Mouse (Mus musculus) heart, embryonic 15.5 days (tissue): ENCODE data around the gene Ltbp1. TPM values are rescaled to one million over a fixed set of nuclear protein-coding genes. Genes with fewer than 3 reads are reported as not detected.

Experiments
- ATAC-seq: fragments of 200-750 bp; cut with Nextera tagmentation; replicated peaks from 2 replicates; pipeline ENCODE4 v1.8.0; 2017; ENCODE audit warnings: low read depth, moderate TSS enrichment; ENCODE audit not compliant: insufficient number of reproducible peaks, insufficient read depth, low FRiP score
- H3K27ac ChIP-seq: fragments of 300-500 bp; sonication (generic); 2 replicates; pipeline ENCODE4 v1.5.1; 2015; ENCODE audit warnings: mild to moderate bottlenecking, inconsistent platforms
- H3K27me3 ChIP-seq: fragments of 300-500 bp; sonication (generic); 2 replicates; pipeline ENCODE4 v1.6.1; 2015; ENCODE audit warnings: inconsistent platforms
- H3K36me3 ChIP-seq: fragments of 300-500 bp; sonication (generic); 2 replicates; pipeline ENCODE4 v1.6.1; 2015; ENCODE audit warnings: mild to moderate bottlenecking, inconsistent platforms
- H3K4me1 ChIP-seq: fragments of 300-500 bp; sonication (generic); replicated peaks from 2 replicates; pipeline ENCODE4 v1.6.1; 2015; ENCODE audit warnings: inconsistent platforms
- H3K4me2 ChIP-seq: fragments of 300-500 bp; sonication (generic); 2 replicates; pipeline ENCODE4 v1.6.1; 2015; ENCODE audit warnings: inconsistent platforms, mild to moderate bottlenecking, moderate library complexity
- H3K4me3 ChIP-seq: fragments of 300-500 bp; sonication (generic); 2 replicates; pipeline ENCODE4 v1.5.1; 2015; ENCODE audit warnings: mild to moderate bottlenecking, inconsistent platforms
- H3K9ac ChIP-seq: fragments of 300-500 bp; sonication (generic); 2 replicates; pipeline ENCODE4 v1.6.1; 2015; ENCODE audit warnings: mild to moderate bottlenecking, inconsistent platforms
- H3K9me3 ChIP-seq: fragments of 300-500 bp; sonication (generic); replicated peaks from 2 replicates; pipeline ENCODE4 v1.6.1; 2016; ENCODE audit warnings: inconsistent platforms
- WGBS: fragments of 180-500 bp; shearing (Covaris S2); methylation state at CpG from one replicate; pipeline ENCODE4 v1.1.7; 2015; ENCODE audit warnings: mixed read lengths; 5-methylcytosine and 5-hydroxymethylcytosine counted together
- polyA plus RNA-seq: library from polyadenylated mRNA; unstranded; fragments of >200 nt; fragmentation: Nextera tagmentation; extraction: Ambion mirVana; gene quantifications from 2 replicates; pipeline ENCODE4 v1.2.1, GENCODE M21; 2015

The Ltbp1 gene
- polyA plus RNA-seq, 1 experiment from 2014 or later: 19.6 TPM

DNA sequence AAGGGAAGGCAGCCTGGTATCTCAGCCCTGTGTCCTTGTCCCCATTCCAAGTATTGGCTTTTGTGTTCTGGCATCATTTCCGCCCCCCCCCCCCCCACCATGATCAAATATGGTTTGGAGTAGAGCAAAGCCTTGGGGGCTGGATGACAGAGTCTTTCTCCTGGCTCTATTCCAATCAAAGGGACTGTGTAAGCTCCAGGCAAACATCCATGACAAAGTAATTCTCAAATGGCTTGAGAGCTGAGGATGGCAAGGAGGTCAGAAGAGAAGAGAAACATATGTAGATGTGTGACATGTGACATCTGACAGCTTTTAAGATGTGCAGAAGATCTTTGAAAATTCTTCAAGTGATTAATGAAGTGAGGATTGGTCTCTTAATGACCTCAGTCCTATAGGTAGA lies 22.5 kb upstream of the Ltbp1 start:
- Histone ChIP-seq H3K9me3 (no peaks in the 10 kb centered on the region), H3K36me3 (no peaks in the 10 kb centered on the region), H3K4me2 (no peak overlapping the region), H3K27me3 (no peaks in the 10 kb centered on the region), H3K9ac (no peak overlapping the region), H3K27ac (no peak overlapping the region), H3K4me1 (no peaks in the 10 kb centered on the region), H3K4me3 (no peak overlapping the region)
- WGBS: 63% methylated on average over 1 of the region's 1 CpGs
- ATAC-seq: no peak

DNA sequence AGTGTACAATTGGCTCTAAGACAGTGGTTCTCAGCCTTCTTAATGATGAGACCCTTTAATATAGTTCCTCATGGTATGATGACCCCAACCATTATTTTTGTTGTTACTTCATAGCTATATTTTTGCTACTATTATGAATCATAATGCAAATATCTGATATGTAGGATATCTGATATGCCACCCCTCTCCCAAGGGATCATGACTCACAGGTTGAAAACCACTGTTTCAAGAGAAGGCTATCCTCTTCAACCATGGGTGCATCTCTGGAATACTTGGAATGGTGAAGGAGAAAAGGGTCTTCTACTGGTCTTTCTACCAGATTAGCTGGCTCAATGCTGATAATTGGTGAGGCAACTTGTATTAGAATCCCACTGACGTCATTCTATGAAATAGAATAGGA lies 21.3 kb upstream of the Ltbp1 start:
- Histone ChIP-seq H3K4me2 (no peak overlapping the region), H3K4me1 (no peaks in the 10 kb centered on the region), H3K4me3 (no peak overlapping the region), H3K9ac (no peak overlapping the region), H3K27me3 (no peaks in the 10 kb centered on the region), H3K9me3 (no peaks in the 10 kb centered on the region), H3K27ac (no peak overlapping the region), H3K36me3 (no peaks in the 10 kb centered on the region)
- ATAC-seq: no peak
- 60% methylated on average over 1 of the region's 1 CpGs for WGBS

DNA sequence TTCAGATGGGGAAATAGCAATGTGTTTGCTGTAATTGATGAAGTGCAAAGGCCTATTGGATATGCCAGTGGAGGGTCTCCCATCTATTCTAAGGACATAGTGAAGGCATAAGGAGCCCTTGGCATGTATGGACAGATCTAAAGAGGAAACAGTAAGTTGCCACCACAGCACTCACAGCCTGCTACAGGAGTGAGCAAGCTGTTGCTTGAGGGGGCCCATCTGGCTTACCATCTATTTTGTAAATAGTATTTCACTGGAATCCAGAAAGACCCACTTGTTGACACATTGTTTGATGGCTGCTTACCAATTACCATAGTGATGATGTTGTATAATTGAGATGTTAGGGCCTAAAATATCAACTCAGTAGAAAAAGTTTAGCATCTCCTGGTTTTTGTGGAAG lies 20.7 kb upstream of the Ltbp1 start:
- Histone ChIP-seq H3K9me3 (no peaks in the 10 kb centered on the region), H3K4me2 (no peak overlapping the region), H3K36me3 (no peaks in the 10 kb centered on the region), H3K4me1 (no peaks in the 10 kb centered on the region), H3K27me3 (no peaks in the 10 kb centered on the region), H3K4me3 (no peak overlapping the region), H3K27ac (no peak overlapping the region), H3K9ac (no peak overlapping the region)
- no peak for ATAC-seq

DNA sequence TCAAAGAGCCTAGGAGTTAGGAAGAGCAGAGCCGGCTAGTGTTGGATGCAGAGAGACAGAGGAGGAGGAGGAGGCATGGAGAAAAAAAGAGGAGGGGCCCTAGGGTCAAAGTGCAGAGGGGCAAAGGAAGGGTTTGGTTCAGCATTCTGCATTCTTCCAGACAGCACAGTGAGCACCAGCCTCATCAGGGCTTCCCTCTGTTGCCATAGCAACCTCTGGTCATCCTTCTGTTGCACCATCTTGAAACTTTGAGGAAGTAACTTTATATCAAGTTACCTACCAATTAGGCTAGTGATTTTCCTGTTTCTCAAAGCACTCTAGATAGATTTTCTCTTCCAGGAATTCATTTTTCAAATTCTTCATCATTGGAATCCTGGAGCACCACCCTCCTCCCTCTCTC lies 18.3 kb upstream of the Ltbp1 start:
- no peak for ATAC-seq

DNA sequence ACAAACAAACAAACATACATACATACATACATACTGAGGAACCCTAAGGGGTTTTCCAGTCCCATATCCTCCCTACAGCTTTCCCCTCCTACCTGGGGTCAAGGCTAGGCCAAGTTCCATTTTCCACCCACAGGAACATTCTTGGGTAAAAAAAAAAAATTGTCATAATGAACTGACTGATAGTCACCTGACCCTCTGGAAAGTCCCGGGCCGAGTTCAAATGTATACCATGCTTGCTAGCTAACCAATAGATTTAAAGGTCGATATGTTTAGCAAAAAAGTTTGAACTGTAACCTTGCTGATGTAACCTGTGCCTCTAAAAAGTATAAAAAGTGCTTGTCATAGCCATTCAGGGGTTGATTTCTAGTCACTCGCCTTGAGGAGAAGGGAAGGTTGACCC lies 15.7 kb upstream of the Ltbp1 start:
- Histone ChIP-seq H3K9ac (no peak overlapping the region), H3K4me1 (peaks cover 11% of the 10 kb centered on the region), H3K36me3 (no peaks in the 10 kb centered on the region), H3K4me2 (no peak overlapping the region), H3K9me3 (no peaks in the 10 kb centered on the region; the same call in 1 of the 2 replicates), H3K27me3 (no peaks in the 10 kb centered on the region), H3K27ac (no peak overlapping the region), H3K4me3 (no peak overlapping the region)
- ATAC-seq: no peak
- 89% methylated on average over 4 of the region's 4 CpGs for WGBS

More for the DNA sequence above, 18.3 kb upstream of the Ltbp1 start:
- Histone ChIP-seq H3K9ac (no peak overlapping the region), H3K4me3 (no peak overlapping the region), H3K9me3 (no peaks in the 10 kb centered on the region; the same call in 1 of the 2 replicates), H3K27me3 (no peaks in the 10 kb centered on the region), H3K4me1 (no peaks in the 10 kb centered on the region), H3K27ac (no peak overlapping the region), H3K36me3 (no peaks in the 10 kb centered on the region), H3K4me2 (no peak overlapping the region)
- WGBS: 50% methylated on average over 1 of the region's 1 CpGs

DNA sequence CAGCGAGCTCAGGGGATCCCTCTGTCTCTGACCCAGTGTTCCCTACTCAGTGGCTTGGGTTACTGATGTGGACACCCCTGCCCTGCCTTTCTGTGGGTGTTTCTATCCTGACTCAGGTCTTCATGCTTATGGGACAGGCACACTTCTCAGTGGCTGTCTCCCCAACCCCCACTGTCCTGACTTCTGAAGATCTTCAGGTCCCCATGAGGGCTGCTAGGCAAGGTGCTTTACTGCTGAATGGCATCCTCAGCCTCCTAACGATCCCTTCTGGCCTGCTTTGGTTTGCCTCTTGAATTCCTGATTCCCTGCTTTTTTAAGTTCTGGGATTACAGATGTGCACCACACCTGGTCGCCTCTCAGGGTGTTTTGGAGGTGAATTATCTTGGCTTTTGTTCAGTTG lies 14.8 kb upstream of the Ltbp1 start:
- H3K4me1 ChIP-seq: peaks cover 20% of the 10 kb centered on the region
- H3K9ac ChIP-seq: no peak overlapping the region
- 87% methylated on average over 3 of the region's 3 CpGs for WGBS
- no peaks in the 10 kb centered on the region; the same call in 1 of the 2 replicates for H3K9me3 ChIP-seq
- no peak overlapping the region for H3K4me2 ChIP-seq
- H3K27ac ChIP-seq: no peak overlapping the region
- no peaks in the 10 kb centered on the region for H3K36me3 ChIP-seq
- H3K4me3 ChIP-seq: no peak overlapping the region
- H3K27me3 ChIP-seq: no peaks in the 10 kb centered on the region
- ATAC-seq: no peak

DNA sequence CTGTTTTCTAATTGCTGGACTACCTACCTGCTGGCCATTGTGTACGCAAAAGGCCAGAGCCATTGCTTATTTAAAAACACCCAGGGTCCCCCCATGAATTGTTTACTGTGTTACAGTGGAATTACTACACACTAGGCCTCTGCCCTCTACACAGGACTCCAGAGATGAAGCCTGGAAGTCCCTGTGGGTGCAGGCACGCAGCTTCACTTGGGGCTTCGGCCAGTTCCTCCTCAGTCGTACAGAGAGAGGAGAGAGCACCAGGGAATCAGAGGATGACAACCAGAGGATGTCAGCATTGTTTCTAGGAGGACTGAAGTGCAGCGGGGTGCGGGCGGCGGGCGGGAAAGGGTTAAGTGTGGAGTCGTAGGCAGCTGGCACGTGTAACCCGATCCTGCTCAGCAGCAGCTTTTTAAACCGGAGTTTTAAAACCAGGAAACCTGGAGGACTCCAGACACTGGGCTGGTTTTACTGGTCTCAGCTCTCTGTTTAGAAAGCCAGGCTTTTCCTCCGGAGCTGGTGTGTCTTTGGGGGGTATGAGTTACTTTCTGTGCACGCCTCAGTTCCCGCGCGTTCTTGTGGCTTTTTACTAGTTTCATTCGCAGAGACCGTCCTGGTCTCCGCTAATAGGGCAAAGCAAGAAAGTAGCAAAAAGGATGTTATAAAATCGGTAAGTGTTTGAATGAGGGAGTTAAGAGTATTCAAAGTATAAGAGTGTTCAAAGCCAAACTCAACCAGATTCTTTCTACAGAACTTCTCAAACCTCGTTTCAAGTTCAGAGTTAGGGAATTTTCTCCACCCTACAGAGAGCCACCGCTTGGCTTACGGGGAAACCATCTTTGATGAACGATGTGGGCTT lies 11.4 kb upstream of the Ltbp1 start:
- Histone ChIP-seq H3K27me3 (no peaks in the 10 kb centered on the region), H3K27ac (peak overlapping the region; percentile 87), H3K4me1 (peaks cover 20% of the 10 kb centered on the region), H3K9ac (peak overlapping the region; percentile 46; the same call in 1 of the 2 replicates), H3K4me2 (peak overlapping the region; percentile 66), H3K36me3 (no peaks in the 10 kb centered on the region), H3K4me3 (peak overlapping the region; percentile 42), H3K9me3 (no peaks in the 10 kb centered on the region; the same call in 1 of the 2 replicates)
- WGBS: 5% methylated on average over 26 of the region's 26 CpGs
- ATAC-seq: peak; percentile 39; the same call in 1 of the 2 replicates

DNA sequence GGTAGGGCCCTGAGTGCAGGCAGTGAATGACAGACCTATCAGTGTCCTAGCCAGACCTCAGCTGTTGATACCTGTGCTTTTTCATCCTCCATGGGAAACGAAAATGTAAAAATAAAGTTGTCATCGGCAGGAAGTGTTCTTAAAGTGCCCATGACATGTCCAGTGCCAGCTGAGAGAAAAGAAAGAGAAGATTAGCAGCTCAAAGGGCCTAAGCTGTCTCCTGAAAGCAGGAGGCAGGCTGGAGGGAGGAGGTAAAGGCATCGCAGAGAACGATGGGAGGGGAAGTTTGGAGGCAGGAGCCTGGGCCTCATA lies 10.8 kb upstream of the Ltbp1 start:
- Histone ChIP-seq H3K9me3 (no peaks in the 10 kb centered on the region; the same call in 1 of the 2 replicates), H3K27me3 (no peaks in the 10 kb centered on the region), H3K9ac (peak overlapping the region; percentile 46; the same call in 1 of the 2 replicates), H3K27ac (peak overlapping the region; percentile 87), H3K36me3 (no peaks in the 10 kb centered on the region), H3K4me1 (peaks cover 20% of the 10 kb centered on the region), H3K4me2 (peak overlapping the region; percentile 66), H3K4me3 (peak overlapping the region; percentile 42)
- 2% methylated on average over 4 of the region's 4 CpGs for WGBS
- ATAC-seq: peak; percentile 88

DNA sequence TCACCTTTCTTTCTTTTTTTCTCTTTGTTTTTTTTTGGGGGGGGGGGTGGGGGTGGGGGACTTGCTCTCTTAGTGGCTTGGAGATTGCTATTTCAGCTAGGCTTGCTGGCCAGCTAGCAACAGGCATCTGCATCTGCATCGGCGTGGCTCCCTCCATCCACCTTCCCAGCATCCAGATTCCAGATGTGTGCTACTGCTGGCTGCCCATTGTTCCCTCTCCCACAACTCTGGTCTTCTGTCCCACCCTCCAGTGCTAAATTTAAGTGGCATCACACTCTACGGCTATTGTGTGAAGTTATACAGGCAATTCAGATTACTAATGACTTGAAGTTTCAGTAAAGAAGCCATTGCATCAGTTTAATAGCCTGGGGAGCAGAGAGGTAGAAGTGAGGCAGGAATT lies 10.1 kb upstream of the Ltbp1 start:
- Histone ChIP-seq H3K9ac (no peak overlapping the region), H3K4me3 (no peak overlapping the region), H3K36me3 (no peaks in the 10 kb centered on the region), H3K27ac (peak overlapping the region; percentile 87), H3K9me3 (no peaks in the 10 kb centered on the region), H3K4me1 (peaks cover 20% of the 10 kb centered on the region), H3K4me2 (no peak overlapping the region), H3K27me3 (no peaks in the 10 kb centered on the region)
- WGBS: 45% methylated on average over 3 of the region's 3 CpGs
- ATAC-seq: no peak

DNA sequence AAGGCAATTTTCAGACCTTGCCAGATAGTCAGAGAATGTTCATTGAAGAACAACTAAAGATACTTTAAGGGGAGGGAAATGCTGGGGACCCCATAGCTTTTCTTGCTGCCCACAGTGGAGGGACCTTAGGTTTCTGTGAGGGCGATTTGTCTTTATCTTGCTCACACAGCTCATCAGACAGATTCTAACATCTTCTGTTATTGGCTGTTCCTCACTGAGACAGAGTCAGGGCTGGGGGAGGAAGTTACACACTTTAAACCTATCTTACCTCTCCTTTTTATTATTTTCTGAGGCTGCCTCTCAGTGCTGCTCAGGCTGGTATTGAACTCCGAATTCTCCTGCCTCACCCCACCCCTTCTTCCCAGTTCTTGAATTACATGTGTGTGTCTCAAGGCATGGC lies 5.3 kb upstream of the Ltbp1 start:
- WGBS: 66% methylated on average over 2 of the region's 2 CpGs

DNA sequence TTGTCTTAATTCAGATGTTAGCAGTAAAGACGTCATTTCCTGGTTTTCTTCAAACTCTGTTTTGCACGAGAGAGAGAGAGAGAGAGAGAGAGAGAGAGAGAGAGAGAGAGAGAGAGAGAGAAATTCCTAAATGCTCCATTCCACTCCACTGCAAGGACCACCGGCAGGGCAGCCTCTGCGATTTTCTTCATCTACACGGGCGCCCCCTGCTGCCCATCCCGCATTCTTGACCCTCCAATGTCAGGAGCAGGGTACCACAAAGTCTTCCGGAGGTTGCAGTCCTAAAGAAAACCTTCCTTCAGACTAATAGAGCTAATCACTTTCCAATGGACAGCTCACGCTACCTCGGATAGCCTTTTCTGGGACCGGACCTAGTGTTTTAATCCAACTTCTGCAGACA lies 548 bp upstream of the Ltbp1 start:
- Histone ChIP-seq H3K4me1 (peaks cover 20% of the 10 kb centered on the region), H3K36me3 (peaks cover 4% of the 10 kb centered on the region; the same call in 1 of the 2 replicates), H3K9ac (peak overlapping the region; percentile 86), H3K4me3 (peak overlapping the region; percentile 86), H3K27ac (peak overlapping the region; percentile 94), H3K27me3 (no peaks in the 10 kb centered on the region), H3K9me3 (no peaks in the 10 kb centered on the region), H3K4me2 (peak overlapping the region; percentile 94)
- peak; percentile 75 for ATAC-seq
- WGBS: under 1% methylated on average over 11 of the region's 11 CpGs

More for the DNA sequence above, 5.3 kb upstream of the Ltbp1 start:
- Histone ChIP-seq H3K27ac (no peak overlapping the region), H3K4me3 (no peak overlapping the region), H3K4me1 (peaks cover 14% of the 10 kb centered on the region), H3K36me3 (no peaks in the 10 kb centered on the region), H3K9ac (no peak overlapping the region), H3K27me3 (no peaks in the 10 kb centered on the region), H3K4me2 (no peak overlapping the region), H3K9me3 (no peaks in the 10 kb centered on the region)
- ATAC-seq: no peak
